Mouse (Mus musculus) lung, postnatal 0 days (tissue): ENCODE data around the gene Msantd3. TPM values are rescaled to one million over a fixed set of nuclear protein-coding genes. Genes with fewer than 3 reads are reported as not detected.

Experiments used
- ATAC-seq: fragments of 200-750 bp; cut with Nextera tagmentation; 2 replicates; pipeline ENCODE4 v1.8.0; 2017; ENCODE audit warnings: moderate library complexity
- DNase-seq: peaks from one replicate; pipeline ENCODE4 v3.0.0-alpha.2; 2016; ENCODE audit warnings: low spot score
- H3K27ac ChIP-seq: fragments of 300-500 bp; sonication (generic); 2 replicates; pipeline ENCODE4 v1.5.1; 2014; ENCODE audit warnings: antibody characterized with exemption, mild to moderate bottlenecking, low read length, mixed read lengths
- H3K27me3 ChIP-seq: fragments of 300-500 bp; sonication (generic); replicated peaks from 2 replicates; pipeline ENCODE4 v1.6.1; 2014; ENCODE audit warnings: low read length, mixed read lengths; ENCODE audit not compliant: insufficient read depth
- H3K36me3 ChIP-seq: fragments of 300-500 bp; sonication (generic); 2 replicates; pipeline ENCODE4 v1.6.1; 2014; ENCODE audit warnings: low read length, mixed read lengths; ENCODE audit not compliant: insufficient read depth
- H3K4me1 ChIP-seq: fragments of 300-500 bp; sonication (generic); 2 replicates; pipeline ENCODE4 v1.6.1; 2014; ENCODE audit warnings: antibody characterized with exemption, low read depth, low read length, mixed read lengths; ENCODE audit not compliant: insufficient read depth
- H3K4me2 ChIP-seq: fragments of 300-500 bp; sonication (generic); replicated peaks from 2 replicates; pipeline ENCODE4 v1.6.1; 2014; ENCODE audit warnings: low read depth, mild to moderate bottlenecking, low read length, moderate library complexity, mixed read lengths
- H3K4me3 ChIP-seq: fragments of 300-500 bp; sonication (generic); 2 replicates; pipeline ENCODE4 v1.5.1; 2014; ENCODE audit warnings: low read depth, low read length
- H3K9ac ChIP-seq: fragments of 300-500 bp; sonication (generic); replicated peaks from 2 replicates; pipeline ENCODE4 v1.6.1; 2014; ENCODE audit warnings: low read depth, mild to moderate bottlenecking
- H3K9me3 ChIP-seq: fragments of 300-500 bp; sonication (generic); 2 replicates; pipeline ENCODE4 v1.6.1; 2016; ENCODE audit warnings: low read length, mixed read lengths
- CTCF ChIP-seq: IDR thresholded peaks from 2 replicates; pipeline ENCODE4 v1.5.1; 2016; ENCODE audit warnings: antibody characterized with exemption, mild to moderate bottlenecking
- EP300 ChIP-seq: IDR thresholded peaks from 2 replicates; pipeline ENCODE4 v1.6.1; 2016; ENCODE audit warnings: antibody characterized with exemption, mild to moderate bottlenecking, control low read depth
- WGBS: fragments of 180-500 bp; shearing (Covaris S2); extraction: QIAGEN DNeasy Blood & Tissue Kit; methylation state at CpG from one replicate; pipeline ENCODE4 v1.1.7; 2014; 5-methylcytosine and 5-hydroxymethylcytosine counted together
- polyA plus RNA-seq: library from polyadenylated mRNA; unstranded; fragments of >200 nt; fragmentation: Nextera tagmentation; extraction: Ambion mirVana; gene quantifications from 2 replicates; pipeline ENCODE4 v1.2.1, GENCODE M21; 2015

The Msantd3 gene
- polyA plus RNA-seq, 1 experiment from 2014 or later, result 12.2 TPM

- H3K36me3 ChIP-seq, result no peaks in the 10 kb centered on the region
- no peak overlapping the region for H3K4me3 ChIP-seq
- no peak for TF ChIP-seq EP300
- TF ChIP-seq CTCF, result no peak
- H3K4me2 ChIP-seq, result no peak overlapping the region
- WGBS, result 60% methylated on average over 7 of the region's 7 CpGs
- H3K27me3 ChIP-seq, result no peaks in the 10 kb centered on the region
- peaks cover 3% of the 10 kb centered on the region; the same call in 1 of the 2 replicates for H3K4me1 ChIP-seq
- no peaks in the 10 kb centered on the region for H3K9me3 ChIP-seq
- DNase-seq (no peak), ATAC-seq (no peak)
- no peak overlapping the region for H3K27ac ChIP-seq
- H3K9ac ChIP-seq, result no peak overlapping the region
Measured at GRCm38 (mm10) chr4:48590862-48591261, 51.1 kb downstream of the Msantd3 start.

- Histone ChIP-seq H3K36me3 (no peaks in the 10 kb centered on the region), H3K4me3 (no peak overlapping the region), H3K9ac (no peak overlapping the region), H3K27ac (no peak overlapping the region), H3K9me3 (no peaks in the 10 kb centered on the region), H3K4me2 (no peak overlapping the region), H3K4me1 (peaks cover 3% of the 10 kb centered on the region; the same call in 1 of the 2 replicates), H3K27me3 (no peaks in the 10 kb centered on the region)
- ATAC-seq (no peak), DNase-seq (no peak)
- 71% methylated on average over 3 of the region's 3 CpGs for WGBS
- TF ChIP-seq EP300 (no peak), CTCF (no peak)
Measured at GRCm38 (mm10) chr4:48591390-48591789, 51.7 kb downstream of the Msantd3 start.

DNA sequence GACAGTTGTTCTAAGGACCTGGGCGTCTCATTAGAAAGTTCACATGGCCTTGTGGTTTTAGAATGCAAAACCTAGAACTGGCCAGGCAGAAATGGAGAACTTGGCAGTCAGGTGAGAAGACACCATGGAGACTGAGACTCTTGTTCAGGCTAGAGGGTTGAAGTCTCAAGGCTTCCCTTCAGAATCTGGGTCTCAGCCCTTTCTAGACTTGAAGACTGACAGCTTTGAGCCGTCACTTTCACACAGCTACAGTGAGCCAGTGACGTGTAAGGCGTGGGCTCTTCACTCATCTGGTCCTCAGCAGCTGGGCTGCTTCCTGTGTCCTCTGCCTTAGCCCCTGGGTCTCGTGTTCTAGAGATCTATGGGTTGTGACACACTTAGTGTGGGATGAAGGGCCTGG is 52.6 kb downstream of the Msantd3 start:
- Histone ChIP-seq H3K4me3 (no peak overlapping the region), H3K4me1 (peaks cover 3% of the 10 kb centered on the region; the same call in 1 of the 2 replicates), H3K9me3 (no peaks in the 10 kb centered on the region), H3K27ac (no peak overlapping the region), H3K27me3 (no peaks in the 10 kb centered on the region), H3K9ac (no peak overlapping the region), H3K4me2 (no peak overlapping the region), H3K36me3 (no peaks in the 10 kb centered on the region)
- no peak for TF ChIP-seq EP300
- no peak for TF ChIP-seq CTCF
- 55% methylated on average over 5 of the region's 5 CpGs for WGBS
- peak; percentile 54 for DNase-seq
- ATAC-seq, result peak; percentile 61

- no peak for TF ChIP-seq EP300
- no peak for TF ChIP-seq CTCF
- no peak overlapping the region for H3K27ac ChIP-seq
- H3K36me3 ChIP-seq, result no peaks in the 10 kb centered on the region
- WGBS, result 85% methylated on average over 7 of the region's 7 CpGs
- no peak overlapping the region for H3K4me3 ChIP-seq
- no peak for DNase-seq
- no peaks in the 10 kb centered on the region for H3K27me3 ChIP-seq
- H3K9ac ChIP-seq, result no peak overlapping the region
- H3K4me2 ChIP-seq, result no peak overlapping the region
- no peak for ATAC-seq
- H3K9me3 ChIP-seq, result no peaks in the 10 kb centered on the region
- peaks cover 3% of the 10 kb centered on the region; the same call in 1 of the 2 replicates for H3K4me1 ChIP-seq
Measured at GRCm38 (mm10) chr4:48592844-48593243, 53.1 kb downstream of the Msantd3 start.

GRCm38 (mm10) chr4:48596111-48596510 is 56.4 kb downstream of the Msantd3 start:
- DNase-seq, result no peak
- H3K4me3 ChIP-seq, result no peak overlapping the region
- no peaks in the 10 kb centered on the region; the same call in 1 of the 2 replicates for H3K4me1 ChIP-seq

DNA sequence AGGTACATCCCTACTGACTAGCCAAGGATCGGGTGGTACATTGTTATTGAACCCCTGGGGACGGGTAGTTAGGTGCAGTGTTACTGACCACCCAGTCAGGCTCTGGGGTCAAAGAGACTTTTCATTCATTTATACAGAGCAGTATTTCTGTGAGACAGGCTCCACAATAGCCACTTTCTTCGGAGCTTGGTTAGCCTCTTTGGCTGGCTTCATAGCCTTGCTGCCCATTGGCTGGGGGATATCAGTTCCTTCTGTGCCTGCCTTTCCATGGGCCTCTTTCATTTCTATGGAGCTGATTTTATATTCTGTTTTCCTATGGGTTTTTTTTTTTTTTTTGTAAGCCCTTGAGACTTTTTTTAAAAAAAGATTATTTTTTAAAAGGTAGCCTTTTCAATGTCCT is 65.9 kb downstream of the Msantd3 start:
- H3K27me3 ChIP-seq, result no peaks in the 10 kb centered on the region
- ATAC-seq (no peak), DNase-seq (no peak)
- no peak overlapping the region for H3K4me2 ChIP-seq
- no peaks in the 10 kb centered on the region for H3K9me3 ChIP-seq
- H3K9ac ChIP-seq, result no peak overlapping the region
- no peak overlapping the region for H3K4me3 ChIP-seq
- no peaks in the 10 kb centered on the region for H3K4me1 ChIP-seq
- no peaks in the 10 kb centered on the region; the same call in 1 of the 2 replicates for H3K36me3 ChIP-seq
- TF ChIP-seq CTCF, result no peak
- no peak for TF ChIP-seq EP300
- WGBS, result 94% methylated on average over 3 of the region's 3 CpGs
- no peak overlapping the region for H3K27ac ChIP-seq

More at GRCm38 (mm10) chr4:48596111-48596510, 56.4 kb downstream of the Msantd3 start:
- Histone ChIP-seq H3K36me3 (no peaks in the 10 kb centered on the region), H3K27ac (no peak overlapping the region), H3K9ac (no peak overlapping the region), H3K27me3 (no peaks in the 10 kb centered on the region), H3K9me3 (no peaks in the 10 kb centered on the region), H3K4me2 (no peak overlapping the region)
- WGBS, result 74% methylated on average over 7 of the region's 7 CpGs
- no peak for ATAC-seq
- TF ChIP-seq CTCF (no peak), EP300 (no peak)

DNA sequence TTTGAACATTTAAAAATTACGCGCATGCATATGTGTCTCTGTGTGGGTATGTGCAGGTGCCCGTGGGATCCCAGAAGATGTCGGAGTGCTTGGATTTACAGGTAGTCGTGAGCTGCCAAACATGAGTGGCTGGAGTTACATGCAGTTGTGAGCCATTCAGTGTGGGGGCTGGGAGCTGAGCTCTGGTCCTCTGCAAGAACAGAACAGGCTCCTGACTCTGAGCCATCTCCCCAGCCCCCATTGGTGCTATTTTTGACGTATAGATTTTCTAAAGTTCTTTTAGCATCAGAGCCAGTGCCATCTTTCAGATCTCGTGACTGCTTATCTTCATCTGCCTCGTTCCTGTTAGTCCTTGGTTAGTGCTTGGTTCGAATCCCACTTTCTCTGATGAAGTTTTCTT is 69.8 kb downstream of the Msantd3 start:
- H3K4me1 ChIP-seq, result no peaks in the 10 kb centered on the region
- 86% methylated on average over 9 of the region's 9 CpGs for WGBS
- no peak overlapping the region for H3K4me2 ChIP-seq
- H3K9ac ChIP-seq, result no peak overlapping the region
- no peak overlapping the region for H3K4me3 ChIP-seq
- DNase-seq, result no peak
- TF ChIP-seq EP300 (no peak), CTCF (no peak)
- no peaks in the 10 kb centered on the region for H3K27me3 ChIP-seq
- no peak for ATAC-seq
- H3K27ac ChIP-seq, result no peak overlapping the region
- no peaks in the 10 kb centered on the region for H3K36me3 ChIP-seq
- H3K9me3 ChIP-seq, result no peaks in the 10 kb centered on the region
